Mouse (Mus musculus) urinary bladder, postnatal 14 days (tissue): Measurements from ENCODE around the gene Dnajb5.

Experiments used
- DNase-seq: peaks from one replicate; pipeline ENCODE4 v3.0.0; 2021; ENCODE audit warnings: low spot score

The Dnajb5 gene

DNA sequence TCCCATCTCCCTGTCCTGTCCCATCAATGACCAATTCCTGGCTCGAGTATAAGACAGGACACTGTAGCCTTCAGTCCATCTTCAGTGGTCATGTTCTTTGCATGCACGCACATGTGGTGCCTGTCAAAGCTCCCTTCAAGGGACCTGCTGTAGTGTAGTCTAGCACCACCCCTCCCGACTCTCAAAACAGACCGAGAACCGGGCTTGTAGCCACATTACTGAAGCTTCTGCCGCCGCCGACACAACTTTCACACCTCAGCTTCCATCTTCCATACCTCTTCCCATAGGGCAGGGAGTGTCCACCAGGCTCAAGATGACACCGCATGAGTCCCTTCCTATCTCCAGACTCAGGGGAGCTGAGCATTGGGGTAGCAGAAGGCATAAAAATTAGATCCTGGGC is 5.4 kb upstream of the Dnajb5 start:
- no peak for DNase-seq

DNA sequence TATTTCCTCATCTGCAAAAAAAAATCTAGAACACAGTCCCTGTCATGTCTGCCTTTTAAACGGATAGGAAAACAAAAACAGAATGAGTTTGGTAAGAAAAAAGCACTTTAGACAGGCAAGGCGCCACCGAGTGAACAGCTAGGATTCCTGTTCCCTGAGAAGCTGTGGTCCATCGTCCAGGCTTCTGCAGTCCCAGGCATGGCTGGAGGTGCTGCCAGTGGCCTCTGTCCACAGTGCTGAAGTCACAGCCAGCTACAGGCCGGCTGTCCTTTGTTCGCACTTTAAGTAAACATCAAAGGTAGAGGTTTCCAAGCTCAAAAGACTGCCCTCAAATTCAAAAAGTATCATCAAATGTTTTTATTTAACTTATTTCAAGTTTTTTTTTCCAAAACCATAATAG is 4.6 kb upstream of the Dnajb5 start:
- peak; percentile 40 for DNase-seq

DNA sequence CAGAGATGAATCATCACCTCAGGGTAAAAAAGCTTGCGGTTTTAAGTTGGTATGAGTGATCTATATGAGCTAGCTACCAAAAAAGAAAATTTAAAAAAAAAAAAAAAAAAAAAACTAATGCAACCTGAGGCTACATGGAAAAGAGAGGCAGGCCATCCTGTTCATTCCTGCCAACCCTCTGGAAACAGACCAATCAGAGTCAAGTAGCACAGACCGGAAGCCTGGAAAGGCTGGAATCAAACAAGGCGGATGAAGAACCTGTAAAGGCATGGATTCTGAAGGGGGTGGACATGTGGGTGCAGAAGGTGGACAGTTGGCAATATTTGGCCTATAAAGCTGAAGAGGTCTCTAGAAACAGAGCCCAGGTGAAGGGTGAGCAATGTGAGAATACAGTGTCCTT is 4.2 kb upstream of the Dnajb5 start:
- no peak for DNase-seq

DNA sequence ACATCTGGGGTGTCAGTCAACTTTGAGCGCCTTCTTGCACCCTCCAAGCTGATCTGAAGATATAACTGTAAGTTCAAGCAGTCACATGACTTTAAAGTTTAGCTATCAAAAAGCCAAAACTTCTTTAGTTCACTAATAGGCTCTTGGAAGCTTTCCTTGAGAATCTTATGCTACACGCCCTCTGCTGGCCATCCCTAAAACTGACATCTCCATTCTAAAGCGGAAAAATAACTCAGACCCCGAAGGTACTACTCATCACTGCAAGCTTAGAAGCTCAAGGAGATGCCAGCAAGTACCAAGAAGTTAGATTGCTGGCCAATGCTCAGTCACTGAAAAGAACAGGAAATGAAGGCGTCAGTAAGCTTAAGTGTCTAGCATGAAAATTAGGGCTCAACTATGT is 3.7 kb upstream of the Dnajb5 start:
- peak; percentile 47 for DNase-seq

DNA sequence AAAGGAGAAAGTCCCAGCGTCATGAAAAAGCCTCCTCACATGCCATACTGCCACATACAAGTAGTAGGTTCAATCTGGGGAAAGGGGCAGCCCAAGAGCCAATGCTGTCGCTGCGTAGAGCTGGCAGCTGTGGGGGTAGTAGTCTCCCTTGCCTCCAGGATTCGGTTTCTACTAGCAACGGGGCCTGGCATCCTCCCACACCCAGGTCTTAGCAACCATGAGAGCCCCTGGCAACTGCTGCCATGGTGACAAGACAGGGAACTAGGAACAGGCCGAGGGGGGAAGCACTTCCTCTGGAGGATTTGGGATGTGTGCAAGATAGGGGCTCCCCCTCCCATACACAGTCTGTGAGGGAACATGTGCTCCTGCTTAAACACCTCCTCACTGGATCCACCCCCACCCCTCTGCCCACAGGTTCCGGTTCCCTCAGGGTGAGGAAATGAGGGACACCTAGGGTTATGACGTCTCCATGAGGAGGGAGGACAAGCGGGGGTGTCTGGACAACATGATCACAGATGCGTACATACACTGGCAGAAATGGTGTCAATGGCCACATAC is 2.8 kb upstream of the Dnajb5 start:
- DNase-seq: no peak

DNA sequence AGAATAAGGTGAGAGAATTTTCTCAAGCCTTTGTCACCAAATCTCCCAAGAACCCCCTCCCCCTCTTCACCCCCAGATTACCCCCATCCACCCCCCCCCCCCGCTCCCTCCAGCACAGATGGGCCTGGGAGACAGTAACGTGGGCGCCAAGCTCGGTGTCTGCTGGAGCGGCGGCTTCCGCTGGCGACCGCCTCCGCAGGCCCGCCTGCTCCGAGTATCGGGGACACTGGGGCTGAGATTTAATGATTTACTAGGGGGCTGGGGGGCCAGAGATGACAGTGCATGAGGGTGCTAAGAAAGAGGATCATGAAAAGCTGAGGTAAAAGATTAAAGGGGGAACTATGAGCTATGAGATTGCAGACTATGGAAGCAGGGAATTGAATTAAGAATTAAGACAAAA is 1.1 kb upstream of the Dnajb5 start:
- no peak for DNase-seq

DNA sequence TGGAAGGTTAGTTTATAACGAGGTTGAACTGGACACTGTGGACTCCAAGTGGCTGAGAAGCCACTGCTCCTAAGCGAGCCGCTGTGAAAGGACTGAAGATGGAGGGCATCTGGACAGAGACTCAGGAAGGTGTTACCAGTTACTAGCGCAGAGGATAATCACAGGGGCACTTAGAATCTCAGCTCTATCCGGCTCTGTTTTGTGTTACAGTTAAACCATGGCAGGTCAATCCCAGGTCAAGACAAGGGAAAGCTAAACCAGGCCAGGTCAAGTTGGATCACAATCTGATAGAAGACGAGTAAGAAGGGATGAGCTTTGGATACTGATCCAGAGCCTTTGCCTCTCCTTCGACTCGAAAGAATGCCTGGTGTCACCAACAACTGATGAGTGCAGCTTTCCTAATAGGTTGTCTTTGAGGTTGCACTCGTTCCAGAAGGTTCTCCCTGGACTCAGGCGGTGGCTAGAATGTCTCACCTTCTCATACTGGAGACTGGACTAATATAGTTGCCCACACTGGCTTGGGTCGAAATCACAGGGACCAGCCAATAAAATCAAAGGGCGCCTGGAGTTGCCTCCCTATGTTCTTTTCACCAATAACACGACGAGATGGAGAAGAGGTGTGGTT is 451 bp upstream of the Dnajb5 start:
- DNase-seq: no peak

DNA sequence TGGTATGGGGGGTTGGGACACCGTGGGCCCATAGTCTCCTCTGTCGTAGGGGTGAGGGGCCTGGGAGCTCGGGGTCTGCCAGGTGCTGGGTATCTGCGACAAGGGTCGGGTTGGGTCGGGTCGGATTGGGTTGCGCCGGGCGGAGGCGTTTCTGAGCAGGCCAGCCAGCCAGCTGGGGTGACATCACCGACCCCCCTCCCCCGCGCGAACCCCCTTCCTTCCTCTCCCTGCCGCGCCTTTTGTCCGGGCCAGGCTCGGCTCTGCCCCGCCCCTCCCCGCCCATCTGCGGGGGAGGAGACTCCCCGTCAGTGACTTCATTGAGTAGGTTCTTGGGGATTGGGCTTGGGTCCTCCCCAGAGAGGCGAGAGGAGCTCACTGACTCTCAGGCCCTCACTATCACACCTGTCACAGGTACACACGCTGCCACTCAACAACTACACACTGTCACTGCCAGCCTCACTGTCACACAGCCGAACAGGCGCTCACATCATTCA is 498 bp downstream of the Dnajb5 start:
- peak; percentile 87 for DNase-seq

DNA sequence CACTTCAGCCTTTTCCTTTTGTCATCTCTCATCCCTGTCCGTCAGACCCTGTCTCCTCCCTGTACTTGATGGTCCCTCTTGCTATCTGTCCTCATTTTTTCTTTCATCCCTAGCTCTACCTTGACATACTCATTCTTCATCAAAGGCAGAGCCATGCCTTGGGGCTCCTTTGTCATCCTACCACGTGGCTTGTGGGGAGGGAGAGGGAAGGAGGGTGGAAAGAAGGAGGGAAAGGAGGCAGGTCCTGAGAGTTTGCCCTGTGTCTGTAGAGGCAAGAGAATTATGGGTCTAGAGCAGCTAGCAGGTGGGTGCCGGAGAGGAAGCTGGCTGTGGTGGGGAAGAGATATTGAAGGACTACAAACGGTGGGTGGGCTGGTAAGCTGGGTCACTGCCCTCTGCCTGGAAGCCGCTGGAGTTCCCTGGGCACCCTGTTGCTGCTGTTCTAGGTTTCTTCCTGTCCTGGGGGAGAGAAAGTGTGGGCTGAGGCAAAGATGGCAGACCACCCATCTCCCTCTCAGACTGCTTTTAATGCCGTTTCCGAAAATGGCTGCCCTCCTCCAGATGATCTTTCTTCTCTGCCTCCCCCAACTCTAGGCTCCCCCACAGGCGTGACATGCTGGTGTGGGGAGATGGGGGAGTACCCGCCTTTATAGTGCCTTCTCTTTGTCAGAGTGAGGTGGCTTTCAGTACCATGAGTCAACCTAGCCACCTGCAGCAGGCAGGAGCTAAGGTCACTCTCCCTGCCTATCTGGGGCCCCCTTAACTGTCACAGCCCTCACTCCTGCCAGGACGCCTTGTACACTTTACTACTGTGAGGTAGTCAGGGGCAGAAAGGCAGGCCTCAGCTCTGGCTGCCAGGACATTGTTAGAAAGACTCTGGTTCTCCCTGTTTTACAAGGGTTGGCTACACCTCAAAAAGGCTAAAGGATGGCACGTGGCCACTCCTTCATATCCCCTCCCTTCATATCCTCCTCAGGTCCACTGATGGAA is 1.9 kb downstream of the Dnajb5 start:
- DNase-seq: no peak

DNA sequence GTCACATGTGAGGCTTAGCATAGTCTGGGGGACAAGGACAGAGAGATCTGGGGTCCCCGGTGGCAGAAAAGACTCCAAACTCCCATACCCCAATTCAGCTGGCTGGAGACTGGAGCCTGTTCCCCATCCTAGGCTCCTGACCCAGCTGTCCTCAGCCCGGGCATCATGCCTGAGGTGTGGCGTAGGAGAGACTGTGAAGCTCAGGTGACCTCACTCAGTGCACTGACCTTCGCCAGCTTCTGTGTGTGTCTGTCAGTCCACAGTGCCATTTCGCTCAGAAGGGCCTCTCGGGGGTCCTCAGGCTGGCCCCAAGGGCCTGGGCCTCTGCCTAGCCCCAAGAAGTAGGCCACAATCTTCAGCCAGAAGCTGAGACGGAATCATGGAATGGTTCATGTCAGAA is 2.9 kb downstream of the Dnajb5 start:
- DNase-seq: no peak

DNA sequence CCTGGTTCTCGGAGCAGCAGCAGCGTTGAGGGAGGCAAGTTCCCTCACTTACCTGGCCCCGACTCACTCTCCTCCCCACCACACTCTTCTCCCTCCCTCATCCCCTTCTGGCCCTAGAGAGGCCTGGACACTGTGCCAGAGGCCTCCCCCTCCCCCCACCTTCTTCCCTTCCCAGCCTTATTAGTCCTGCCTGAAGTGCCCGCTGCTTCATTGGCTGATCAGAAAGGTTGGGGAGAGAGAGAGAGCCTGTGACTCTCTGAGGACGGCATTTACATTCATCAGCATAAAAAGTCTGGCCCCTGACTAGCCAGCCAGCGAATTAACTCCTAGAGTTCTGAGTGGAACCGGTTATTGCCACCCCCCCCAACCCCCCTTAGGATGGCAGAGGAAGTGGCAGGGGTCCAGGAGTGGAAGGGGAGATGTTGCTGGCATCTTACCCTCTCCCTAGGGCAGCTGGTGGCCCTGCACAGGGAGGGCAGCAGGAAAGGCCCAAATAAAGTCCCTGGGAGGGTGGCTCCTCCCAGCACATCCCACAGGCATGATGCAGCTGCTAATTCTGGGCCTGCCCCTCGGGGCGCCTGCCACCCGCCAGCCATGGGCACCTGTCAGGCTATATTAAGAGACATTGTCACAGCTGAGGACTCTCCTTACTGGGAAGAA is 4.0 kb downstream of the Dnajb5 start:
- DNase-seq: peak; percentile 26

DNA sequence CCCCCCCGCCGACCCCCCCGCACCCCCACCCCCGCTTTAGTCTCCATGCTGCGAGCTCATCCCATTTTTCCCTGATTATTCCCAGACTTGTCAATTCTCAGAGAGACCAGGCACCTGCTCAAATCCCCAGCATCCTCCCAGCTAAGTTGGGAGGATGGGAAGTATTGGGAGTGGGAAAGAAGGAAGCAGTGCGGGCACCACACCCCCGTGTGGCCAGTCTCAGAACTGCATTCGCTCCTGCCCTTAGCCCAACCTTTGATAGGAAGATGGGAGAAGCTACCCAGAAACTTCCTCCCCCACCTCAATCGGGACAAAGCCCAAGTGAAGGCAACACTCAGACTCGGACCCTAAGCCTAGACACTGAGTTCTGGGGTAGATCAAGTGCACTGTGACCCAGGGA is 4.7 kb downstream of the Dnajb5 start:
- peak; percentile 75 for DNase-seq

DNA sequence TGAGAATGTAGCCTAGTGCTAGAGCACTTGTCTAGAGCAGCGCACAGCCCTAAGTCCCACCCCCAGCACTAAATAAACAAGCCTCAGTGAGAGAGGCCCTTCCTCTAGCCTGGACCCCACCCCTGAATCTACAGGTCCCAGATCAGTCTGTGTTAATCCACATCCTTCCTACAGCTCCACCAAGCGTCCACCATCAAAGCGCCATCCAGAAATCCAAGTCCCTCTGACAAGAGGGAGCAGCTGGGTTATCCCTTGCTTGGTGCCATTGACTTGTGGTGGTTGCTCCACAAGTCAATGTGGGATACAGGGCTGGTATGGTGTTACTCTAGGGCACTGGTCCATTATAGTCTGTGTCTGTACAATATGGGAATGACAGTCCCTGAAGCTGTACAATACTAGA is 5.6 kb downstream of the Dnajb5 start:
- DNase-seq: no peak

DNA sequence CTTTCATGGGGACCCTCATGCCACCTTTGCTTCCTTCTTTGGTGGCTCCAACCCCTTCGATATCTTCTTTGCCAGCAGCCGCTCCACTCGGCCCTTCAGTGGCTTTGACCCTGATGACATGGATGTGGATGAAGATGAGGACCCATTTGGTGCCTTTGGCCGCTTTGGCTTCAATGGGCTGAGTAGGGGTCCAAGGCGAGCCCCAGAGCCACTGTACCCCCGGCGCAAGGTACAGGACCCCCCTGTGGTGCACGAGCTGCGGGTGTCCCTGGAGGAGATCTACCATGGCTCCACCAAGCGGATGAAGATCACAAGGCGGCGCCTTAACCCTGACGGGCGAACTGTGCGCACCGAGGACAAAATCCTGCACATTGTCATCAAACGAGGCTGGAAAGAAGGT is 7.0 kb downstream of the Dnajb5 start:
- no peak for DNase-seq

DNA sequence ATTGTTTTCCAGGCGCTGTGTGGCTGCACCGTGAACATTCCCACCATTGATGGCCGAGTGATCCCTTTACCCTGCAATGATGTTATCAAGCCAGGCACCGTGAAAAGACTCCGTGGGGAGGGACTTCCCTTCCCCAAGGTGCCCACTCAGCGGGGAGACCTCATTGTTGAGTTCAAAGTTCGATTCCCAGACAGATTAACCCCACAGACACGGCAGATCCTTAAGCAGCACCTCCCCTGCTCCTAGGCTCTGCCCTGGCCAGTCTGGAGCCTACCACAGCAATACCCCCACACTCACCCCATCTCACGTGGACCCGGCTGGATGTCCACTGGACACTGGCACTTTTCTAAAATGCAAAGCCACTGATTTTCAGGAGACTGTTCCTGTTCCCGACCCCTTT is 7.7 kb downstream of the Dnajb5 start:
- no peak for DNase-seq

DNA sequence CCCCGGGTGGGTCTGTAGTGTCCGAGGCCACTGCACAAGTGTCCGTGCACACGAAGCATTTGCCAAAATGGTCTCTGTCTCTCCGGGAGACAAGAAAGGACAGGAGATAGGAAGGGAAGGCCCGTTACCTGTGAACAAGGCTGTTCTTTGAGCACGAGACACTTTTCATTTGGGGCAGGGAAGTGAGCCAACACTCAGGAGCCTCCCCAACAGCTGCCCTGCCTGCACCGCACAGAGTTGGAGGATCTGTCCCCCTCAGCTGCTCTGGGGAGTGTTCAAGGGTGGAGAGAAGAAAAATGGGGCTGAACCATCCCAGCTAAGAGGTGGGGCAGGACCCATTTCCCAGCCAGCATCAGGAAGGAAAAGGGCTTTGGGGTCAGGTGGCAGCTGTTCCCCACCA is 8.4 kb downstream of the Dnajb5 start:
- no peak for DNase-seq

DNA sequence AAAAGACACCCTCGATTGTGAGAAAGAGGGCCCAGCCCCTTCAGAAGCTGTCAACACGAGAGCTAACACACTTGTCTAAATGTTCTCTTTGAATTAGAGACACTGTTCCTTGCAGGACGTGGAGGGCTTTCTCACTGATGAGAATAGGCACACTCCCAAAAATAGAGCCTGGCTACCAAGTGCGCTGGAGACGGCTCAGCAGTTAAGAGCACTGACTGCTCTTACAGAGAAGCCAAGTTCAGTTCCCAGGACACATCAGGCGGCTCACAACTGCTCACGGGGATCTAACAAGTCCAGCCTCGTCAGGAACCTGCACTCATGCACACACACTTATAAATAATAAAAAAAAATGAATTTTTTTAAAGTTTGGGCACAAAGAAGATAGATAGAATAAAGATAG is 9.3 kb downstream of the Dnajb5 start:
- DNase-seq: no peak

DNA sequence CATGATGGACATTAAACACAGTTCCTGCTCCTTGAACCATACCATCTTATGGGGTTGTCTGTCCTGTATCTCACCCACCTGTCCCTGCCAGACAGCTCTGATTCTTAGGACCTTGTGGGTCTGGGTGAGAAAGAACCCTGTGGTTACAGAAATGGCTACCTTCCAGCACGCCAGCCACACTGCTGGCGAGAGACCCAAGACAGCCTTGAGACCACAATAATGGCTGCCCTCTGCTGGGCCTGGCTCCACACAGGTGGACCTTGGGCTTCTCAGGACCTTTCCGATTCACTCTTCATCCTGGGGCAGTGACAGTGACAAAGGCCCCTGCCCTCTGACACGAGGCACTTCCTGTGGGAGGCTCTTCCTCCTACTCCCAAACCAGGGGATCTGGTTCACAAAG is 9.8 kb downstream of the Dnajb5 start:
- no peak for DNase-seq

DNA sequence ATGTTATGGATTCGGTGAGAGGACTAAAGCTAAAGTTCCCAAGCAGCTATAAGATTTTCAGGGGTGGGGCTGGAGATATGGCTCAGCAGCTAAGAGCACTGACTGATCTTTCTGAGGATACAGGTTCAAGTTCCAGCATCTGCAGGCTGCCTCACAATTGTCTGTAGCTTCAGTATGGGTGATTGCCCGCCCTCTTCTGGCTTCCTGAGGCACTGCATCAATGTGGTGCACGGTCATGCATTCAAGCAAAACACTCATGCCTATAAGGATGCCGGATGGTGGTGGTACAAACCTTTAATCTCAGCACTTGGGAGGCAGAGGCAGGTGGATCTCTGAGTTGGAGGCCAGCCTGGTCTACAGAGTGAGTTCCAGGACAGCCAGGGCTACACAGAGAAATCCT is 12.0 kb downstream of the Dnajb5 start:
- peak; percentile 56 for DNase-seq

DNA sequence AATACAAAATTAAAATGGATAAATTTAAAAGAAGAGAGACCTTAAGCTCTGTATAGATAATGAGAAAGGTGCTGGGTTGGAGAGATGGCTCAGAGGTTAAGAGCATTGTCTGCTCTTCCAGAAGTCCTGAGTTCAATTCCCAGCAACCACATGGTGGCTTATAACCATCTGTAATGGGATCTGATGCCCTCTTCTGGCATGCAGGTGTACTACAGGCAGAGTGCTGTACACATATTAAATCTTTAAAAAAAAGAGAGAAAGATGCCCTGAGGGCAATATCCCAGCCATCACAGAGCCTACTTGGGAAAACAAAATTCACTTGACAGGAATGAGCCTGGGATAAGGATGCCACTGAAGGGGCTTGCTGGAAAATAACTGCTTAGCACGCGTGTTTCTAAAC is 13.9 kb downstream of the Dnajb5 start:
- DNase-seq: no peak

DNA sequence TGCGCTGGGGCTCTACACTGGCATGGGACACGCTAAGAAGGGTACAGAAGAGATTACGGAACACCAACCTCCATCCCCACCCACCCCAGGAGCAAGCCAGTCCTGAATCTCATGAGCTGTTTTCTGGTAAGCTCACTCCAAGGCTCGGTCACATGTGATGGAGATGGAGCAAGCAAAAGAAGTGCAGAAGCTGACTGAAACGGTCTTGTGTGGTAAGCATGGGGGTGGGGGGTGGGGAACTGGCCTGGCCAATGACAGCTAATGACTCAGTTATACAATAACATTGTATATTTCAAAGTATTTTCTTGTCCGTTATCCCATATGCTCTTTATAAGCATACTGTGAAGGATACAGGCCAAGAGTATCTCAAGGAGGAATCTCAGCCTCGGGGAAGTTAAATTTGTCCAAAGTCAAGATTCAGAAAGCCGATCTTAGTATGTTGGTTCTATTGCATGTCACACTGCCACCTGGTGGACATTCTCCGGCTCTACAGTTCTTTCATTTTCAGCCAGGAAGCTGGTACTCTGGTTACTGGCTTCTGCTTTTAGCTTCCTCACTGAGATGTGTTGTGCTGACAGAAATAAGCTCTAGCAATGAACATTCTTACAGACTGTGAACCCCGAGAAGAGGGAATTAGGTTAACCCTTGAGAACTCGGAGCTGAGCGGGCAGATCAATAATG is 15.6 kb downstream of the Dnajb5 start:
- DNase-seq: no peak

DNA sequence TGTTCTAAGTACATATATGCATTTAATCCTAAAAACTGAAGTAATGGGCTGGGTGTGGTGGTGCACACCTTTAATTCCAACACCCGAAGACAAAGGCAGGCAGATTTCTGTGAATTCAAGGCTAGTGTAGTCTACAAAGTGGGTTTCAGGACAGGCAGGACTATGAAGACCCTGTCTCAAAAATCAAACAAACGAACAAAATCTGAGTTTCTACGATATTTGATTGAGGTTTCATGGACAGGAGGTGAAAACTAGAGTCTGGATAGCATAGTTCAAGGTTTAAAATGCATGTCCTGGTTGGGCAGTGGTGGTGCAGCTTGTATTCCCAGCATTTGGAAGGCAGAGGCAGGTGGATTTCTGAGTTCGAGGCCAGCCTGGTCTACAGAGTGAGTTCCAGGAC is 19.7 kb downstream of the Dnajb5 start, which contains the start of gene 1700022I11Rik:
TSS of gene 1700022I11Rik (plus strand) at position 301 of the 400 bp plus-strand sequence.
- DNase-seq: no peak
